Mouse (Mus musculus) midbrain, embryonic 15.5 days (tissue): ENCODE data around the gene Irgc1. TPM values are rescaled to one million over a fixed set of nuclear protein-coding genes. Genes with fewer than 3 reads are reported as not detected.

Experiments
- ATAC-seq: fragments of 200-750 bp; cut with Nextera tagmentation; replicated peaks from 2 replicates; pipeline ENCODE4 v1.8.0; 2017; ENCODE audit warnings: moderate TSS enrichment
- H3K27ac ChIP-seq: fragments of 300-500 bp; sonication (generic); 2 replicates; pipeline ENCODE4 v1.5.1; 2015; ENCODE audit warnings: mild to moderate bottlenecking, inconsistent platforms
- H3K27me3 ChIP-seq: fragments of 300-500 bp; sonication (generic); replicated peaks from 2 replicates; pipeline ENCODE4 v1.6.1; 2015; ENCODE audit warnings: inconsistent platforms
- H3K36me3 ChIP-seq: fragments of 300-500 bp; sonication (generic); replicated peaks from 2 replicates; pipeline ENCODE4 v1.6.1; 2015; ENCODE audit warnings: inconsistent platforms
- H3K4me1 ChIP-seq: fragments of 300-500 bp; sonication (generic); 2 replicates; pipeline ENCODE4 v1.6.1; 2015; ENCODE audit warnings: inconsistent platforms
- H3K4me2 ChIP-seq: fragments of 300-500 bp; sonication (generic); 2 replicates; pipeline ENCODE4 v1.6.1; 2015; ENCODE audit warnings: inconsistent platforms, mild to moderate bottlenecking, moderate library complexity
- H3K4me3 ChIP-seq: fragments of 300-500 bp; sonication (generic); 2 replicates; pipeline ENCODE4 v1.5.1; 2015; ENCODE audit warnings: mild to moderate bottlenecking, inconsistent platforms
- H3K9ac ChIP-seq: fragments of 300-500 bp; sonication (generic); 2 replicates; pipeline ENCODE4 v1.6.1; 2015; ENCODE audit warnings: mild to moderate bottlenecking, inconsistent platforms
- H3K9me3 ChIP-seq: fragments of 300-500 bp; sonication (generic); 2 replicates; pipeline ENCODE4 v1.6.1; 2016; ENCODE audit warnings: inconsistent platforms
- WGBS: fragments of 180-500 bp; shearing (Covaris S2); methylation state at CpG from one replicate; pipeline ENCODE4 v1.1.7; 2015; ENCODE audit warnings: mixed read lengths; 5-methylcytosine and 5-hydroxymethylcytosine counted together
- polyA plus RNA-seq: library from polyadenylated mRNA; unstranded; fragments of >200 nt; fragmentation: Nextera tagmentation; extraction: Ambion mirVana; gene quantifications from 2 replicates; pipeline ENCODE4 v1.2.1, GENCODE M21; 2015

Irgc1 gene
- polyA plus RNA-seq, 1 experiment from 2014 or later = not detected

- Histone ChIP-seq H3K4me3 (peak overlapping the region; percentile 78), H3K9me3 (no peaks in the 10 kb centered on the region), H3K9ac (peak overlapping the region; percentile 89), H3K27ac (peak overlapping the region; percentile 86), H3K27me3 (no peaks in the 10 kb centered on the region), H3K36me3 (no peaks in the 10 kb centered on the region), H3K4me1 (peaks cover 52% of the 10 kb centered on the region), H3K4me2 (peak overlapping the region; percentile 72)
- 10% methylated on average over 14 of the region's 14 CpGs for WGBS
- ATAC-seq = peak; percentile 64
These were observed 28.9 kb upstream of the Irgc1 start for GRCm38 (mm10) chr7:24480986-24481473.

- Histone ChIP-seq H3K27ac (no peak overlapping the region), H3K9ac (peak overlapping the region; percentile 89; the same call in 1 of the 2 replicates), H3K36me3 (no peaks in the 10 kb centered on the region), H3K4me2 (peak overlapping the region; percentile 72), H3K4me1 (peaks cover 45% of the 10 kb centered on the region), H3K4me3 (peak overlapping the region; percentile 78), H3K27me3 (no peaks in the 10 kb centered on the region), H3K9me3 (no peaks in the 10 kb centered on the region)
- ATAC-seq = no peak
- WGBS = 46% methylated on average over 18 of the region's 18 CpGs
These were observed 28.2 kb upstream of the Irgc1 start for GRCm38 (mm10) chr7:24480121-24480941.

GRCm38 (mm10) chr7:24479685-24480084 lies 27.6 kb upstream of the Irgc1 start:
- Histone ChIP-seq H3K9me3 (no peaks in the 10 kb centered on the region), H3K27ac (no peak overlapping the region), H3K9ac (no peak overlapping the region), H3K27me3 (no peaks in the 10 kb centered on the region), H3K4me3 (no peak overlapping the region), H3K4me2 (peak overlapping the region; percentile 72; the same call in 1 of the 2 replicates), H3K4me1 (peaks cover 39% of the 10 kb centered on the region), H3K36me3 (no peaks in the 10 kb centered on the region)
- WGBS = 94% methylated on average over 2 of the region's 2 CpGs
- no peak for ATAC-seq

GRCm38 (mm10) chr7:24478911-24479310 lies 26.8 kb upstream of the Irgc1 start:
- no peak for ATAC-seq
- no peaks in the 10 kb centered on the region for H3K9me3 ChIP-seq
- H3K4me3 ChIP-seq = no peak overlapping the region
- WGBS = 87% methylated on average over 5 of the region's 5 CpGs
- no peak overlapping the region for H3K9ac ChIP-seq
- H3K4me2 ChIP-seq = no peak overlapping the region
- H3K27me3 ChIP-seq = no peaks in the 10 kb centered on the region
- no peak overlapping the region for H3K27ac ChIP-seq
- H3K36me3 ChIP-seq = no peaks in the 10 kb centered on the region
- H3K4me1 ChIP-seq = peaks cover 31% of the 10 kb centered on the region

- no peaks in the 10 kb centered on the region for H3K36me3 ChIP-seq
- peaks cover 18% of the 10 kb centered on the region for H3K4me1 ChIP-seq
- ATAC-seq = no peak
- H3K4me3 ChIP-seq = no peak overlapping the region
- H3K4me2 ChIP-seq = no peak overlapping the region
- H3K27me3 ChIP-seq = no peaks in the 10 kb centered on the region
- H3K9ac ChIP-seq = no peak overlapping the region
- no peak overlapping the region for H3K27ac ChIP-seq
- WGBS = 87% methylated on average over 7 of the region's 7 CpGs
- H3K9me3 ChIP-seq = no peaks in the 10 kb centered on the region
These were observed 24.8 kb upstream of the Irgc1 start for GRCm38 (mm10) chr7:24476856-24477255.

GRCm38 (mm10) chr7:24476338-24476737 lies 24.2 kb upstream of the Irgc1 start:
- no peak for ATAC-seq
- Histone ChIP-seq H3K4me2 (no peak overlapping the region), H3K4me3 (no peak overlapping the region), H3K36me3 (no peaks in the 10 kb centered on the region), H3K27me3 (no peaks in the 10 kb centered on the region), H3K27ac (no peak overlapping the region), H3K9me3 (no peaks in the 10 kb centered on the region), H3K4me1 (peaks cover 18% of the 10 kb centered on the region), H3K9ac (no peak overlapping the region)
- 80% methylated on average over 8 of the region's 8 CpGs for WGBS

GRCm38 (mm10) chr7:24474811-24475506 lies 22.9 kb upstream of the Irgc1 start:
- no peak overlapping the region for H3K4me2 ChIP-seq
- no peak for ATAC-seq
- no peaks in the 10 kb centered on the region for H3K27me3 ChIP-seq
- no peaks in the 10 kb centered on the region for H3K36me3 ChIP-seq
- H3K9ac ChIP-seq = no peak overlapping the region
- H3K9me3 ChIP-seq = no peaks in the 10 kb centered on the region
- no peak overlapping the region for H3K4me3 ChIP-seq
- H3K27ac ChIP-seq = no peak overlapping the region
- WGBS = 30% methylated on average over 21 of the region's 21 CpGs
- H3K4me1 ChIP-seq = peaks cover 5% of the 10 kb centered on the region

GRCm38 (mm10) chr7:24473913-24474529 lies 21.9 kb upstream of the Irgc1 start:
- no peak overlapping the region for H3K9ac ChIP-seq
- no peaks in the 10 kb centered on the region for H3K36me3 ChIP-seq
- ATAC-seq = 0 out of 2 replicates have a peak, but pooled peaks have one; percentile 22
- no peak overlapping the region for H3K4me2 ChIP-seq
- no peaks in the 10 kb centered on the region for H3K27me3 ChIP-seq
- H3K4me3 ChIP-seq = no peak overlapping the region
- H3K4me1 ChIP-seq = no peaks in the 10 kb centered on the region
- WGBS = 40% methylated on average over 10 of the region's 10 CpGs
- no peaks in the 10 kb centered on the region for H3K9me3 ChIP-seq
- H3K27ac ChIP-seq = no peak overlapping the region

- no peak overlapping the region for H3K27ac ChIP-seq
- H3K36me3 ChIP-seq = no peaks in the 10 kb centered on the region
- H3K27me3 ChIP-seq = no peaks in the 10 kb centered on the region
- no peak overlapping the region for H3K4me3 ChIP-seq
- no peak overlapping the region for H3K9ac ChIP-seq
- 73% methylated on average over 7 of the region's 7 CpGs for WGBS
- no peaks in the 10 kb centered on the region for H3K9me3 ChIP-seq
- H3K4me2 ChIP-seq = no peak overlapping the region
- H3K4me1 ChIP-seq = no peaks in the 10 kb centered on the region
- 0 out of 2 replicates have a peak, but pooled peaks have one; percentile 22 for ATAC-seq
These were observed 20.8 kb upstream of the Irgc1 start for GRCm38 (mm10) chr7:24472937-24473336.

- Histone ChIP-seq H3K9me3 (no peaks in the 10 kb centered on the region), H3K27ac (no peak overlapping the region), H3K9ac (no peak overlapping the region), H3K27me3 (no peaks in the 10 kb centered on the region), H3K36me3 (no peaks in the 10 kb centered on the region), H3K4me2 (no peak overlapping the region), H3K4me1 (no peaks in the 10 kb centered on the region), H3K4me3 (no peak overlapping the region)
- peak; percentile 49; the same call in 1 of the 2 replicates for ATAC-seq
- WGBS = 68% methylated on average over 6 of the region's 6 CpGs
These were observed 20.3 kb upstream of the Irgc1 start for GRCm38 (mm10) chr7:24472442-24472841.

GRCm38 (mm10) chr7:24470356-24470755 lies 18.3 kb upstream of the Irgc1 start:
- H3K9ac ChIP-seq = no peak overlapping the region

GRCm38 (mm10) chr7:24469126-24469525 lies 17.0 kb upstream of the Irgc1 start:
- no peak overlapping the region for H3K4me2 ChIP-seq
- 89% methylated on average over 3 of the region's 3 CpGs for WGBS
- H3K4me1 ChIP-seq = no peaks in the 10 kb centered on the region
- H3K36me3 ChIP-seq = no peaks in the 10 kb centered on the region
- H3K4me3 ChIP-seq = no peak overlapping the region
- no peak overlapping the region for H3K27ac ChIP-seq
- H3K27me3 ChIP-seq = no peaks in the 10 kb centered on the region
- ATAC-seq = no peak
- no peaks in the 10 kb centered on the region for H3K9me3 ChIP-seq
- H3K9ac ChIP-seq = no peak overlapping the region

More at GRCm38 (mm10) chr7:24470356-24470755, 18.3 kb upstream of the Irgc1 start:
- Histone ChIP-seq H3K4me1 (no peaks in the 10 kb centered on the region), H3K4me2 (no peak overlapping the region), H3K4me3 (no peak overlapping the region), H3K27me3 (no peaks in the 10 kb centered on the region), H3K27ac (no peak overlapping the region), H3K36me3 (no peaks in the 10 kb centered on the region), H3K9me3 (no peaks in the 10 kb centered on the region)
- 95% methylated on average over 7 of the region's 7 CpGs for WGBS
- no peak for ATAC-seq
